Mouse (Mus musculus) erythroblast, adult 5-6 weeks (primary cell): ENCODE measurements around the gene Fstl4. TPM values are rescaled to one million over a fixed set of nuclear protein-coding genes. Genes with fewer than 3 reads are reported as not detected.

Source experiments
- ATAC-seq: replicated peaks from 2 replicates; pipeline ENCODE4 v1.8.0; 2016; ENCODE audit warnings: moderate number of reproducible peaks, mild to moderate bottlenecking, moderate TSS enrichment, inconsistent platforms; ENCODE audit not compliant: poor library complexity, low FRiP score, severe bottlenecking
- total RNA-seq, 2 experiments: library from RNA; stranded (forward) in 1 of 2; stranded (reverse) in 1 of 2; fragments of 150-400 nt in 1 of 2; fragments of 200-764, 138-1000 nt in 1 of 2; gene quantifications; 2 replicates each; pipeline versions ENCODE4 v1.2.3 to v1.2.4; 2015 to 2017; ENCODE audit warnings: low replicate concordance in 2 of 2

Gene Fstl4
- total RNA-seq, 2 experiments from 2014 or later: not detected

DNA sequence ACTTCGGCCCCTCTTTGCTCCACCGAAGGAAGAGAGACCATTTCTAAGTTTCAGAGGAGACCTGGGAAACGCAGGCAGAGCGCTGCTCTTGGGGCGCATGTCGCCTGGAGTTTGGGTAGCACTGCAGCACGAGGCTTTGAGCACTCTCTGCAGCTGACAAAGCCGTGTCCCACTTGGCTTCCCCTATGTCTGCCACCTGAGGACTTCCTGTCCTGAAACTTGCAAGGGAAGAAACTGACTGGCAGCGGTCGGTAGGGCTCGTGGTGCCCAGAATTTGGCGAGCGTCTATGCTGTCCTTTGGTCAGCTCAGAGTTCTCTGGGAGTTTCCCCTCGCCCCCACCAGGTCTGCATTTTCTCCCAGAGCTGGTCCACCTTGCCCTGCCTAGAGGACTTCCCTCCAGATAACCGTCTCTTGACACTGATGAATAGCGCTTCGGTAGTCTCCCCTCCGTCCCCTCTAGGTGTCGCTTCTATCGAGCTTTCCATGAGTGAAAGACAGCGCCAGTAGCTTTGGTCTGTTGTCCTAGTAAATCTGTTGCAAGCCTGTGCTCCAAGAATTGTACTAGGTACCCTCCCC lies 1.3 kb downstream of the Fstl4 start:
- ATAC-seq: no peak

DNA sequence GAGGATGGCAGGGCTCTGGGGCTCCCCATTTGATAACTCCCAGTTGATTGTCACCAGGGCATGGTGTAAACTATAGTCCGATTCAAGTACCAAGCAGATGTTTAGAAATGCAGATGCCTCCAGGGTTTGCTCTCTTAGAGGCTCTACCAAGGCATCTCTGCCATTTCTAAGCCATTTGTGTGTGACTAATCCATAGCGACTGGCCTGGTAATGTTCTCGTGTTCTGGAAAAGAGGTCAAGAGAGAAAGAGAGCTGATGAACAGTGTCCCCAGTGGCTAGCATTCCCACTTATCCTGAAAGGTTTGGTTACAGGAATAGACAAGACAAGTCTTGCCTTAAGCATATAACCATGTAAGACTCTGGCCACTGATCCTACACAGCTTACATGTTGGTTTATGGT lies 3.5 kb downstream of the Fstl4 start:
- ATAC-seq: no peak

DNA sequence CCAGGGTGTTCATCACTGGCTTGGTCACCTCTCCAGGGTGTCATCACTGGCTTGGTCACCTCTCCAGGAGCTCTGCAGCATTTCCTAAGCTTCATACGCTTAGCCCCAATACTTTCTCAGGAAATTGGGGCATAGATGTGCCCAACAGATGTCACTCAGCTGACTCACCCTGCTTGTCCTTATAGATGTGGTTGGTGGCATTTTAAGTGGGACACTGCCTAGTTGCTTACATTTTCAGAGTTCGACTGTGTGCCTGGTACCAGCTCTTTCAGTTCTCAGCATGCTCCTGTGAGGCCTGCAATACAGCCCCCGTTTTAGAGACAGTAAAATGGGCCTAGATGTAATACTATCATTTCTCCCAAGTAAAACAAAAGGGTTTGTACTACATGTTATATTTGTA lies 8.6 kb downstream of the Fstl4 start:
- no peak for ATAC-seq

DNA sequence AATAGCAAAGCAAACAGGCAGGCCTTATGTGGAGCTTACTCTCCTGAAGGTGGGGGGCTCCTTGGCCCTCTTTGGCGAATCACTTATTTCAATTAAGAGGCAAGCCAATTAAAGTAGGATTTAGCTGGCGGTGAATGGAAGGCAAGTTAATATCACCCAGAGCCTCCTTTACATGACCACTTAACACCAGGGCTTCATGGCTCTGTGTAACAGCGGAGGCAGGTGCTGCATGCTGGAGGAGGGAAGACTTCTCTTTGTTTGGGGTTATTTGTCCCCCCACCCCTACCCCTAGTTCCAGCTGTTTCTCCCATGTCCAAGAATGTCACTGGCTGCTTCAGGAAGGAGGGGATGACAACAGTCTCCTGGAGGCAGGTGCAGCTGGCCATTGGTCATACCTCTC lies 10.9 kb downstream of the Fstl4 start:
- ATAC-seq: no peak

DNA sequence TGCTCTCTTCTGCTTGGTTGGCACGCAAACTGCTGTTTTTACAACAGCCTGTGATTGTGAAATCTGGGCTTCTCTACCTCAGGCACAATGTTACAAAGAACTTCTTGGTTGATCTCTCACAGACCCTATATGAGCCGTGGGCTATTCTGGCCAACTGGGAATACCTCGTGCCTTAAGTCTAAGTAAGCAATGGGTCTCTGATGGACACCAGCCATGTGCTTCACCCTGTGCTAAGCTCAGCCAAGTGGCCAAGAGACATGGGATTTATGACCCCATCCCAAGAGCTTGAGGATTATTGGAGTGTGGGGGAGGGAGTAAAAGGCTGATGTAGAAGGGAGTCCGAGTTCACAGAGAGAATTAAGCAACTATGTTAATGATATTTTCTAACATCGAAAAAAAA lies 18.0 kb downstream of the Fstl4 start:
- no peak for ATAC-seq

DNA sequence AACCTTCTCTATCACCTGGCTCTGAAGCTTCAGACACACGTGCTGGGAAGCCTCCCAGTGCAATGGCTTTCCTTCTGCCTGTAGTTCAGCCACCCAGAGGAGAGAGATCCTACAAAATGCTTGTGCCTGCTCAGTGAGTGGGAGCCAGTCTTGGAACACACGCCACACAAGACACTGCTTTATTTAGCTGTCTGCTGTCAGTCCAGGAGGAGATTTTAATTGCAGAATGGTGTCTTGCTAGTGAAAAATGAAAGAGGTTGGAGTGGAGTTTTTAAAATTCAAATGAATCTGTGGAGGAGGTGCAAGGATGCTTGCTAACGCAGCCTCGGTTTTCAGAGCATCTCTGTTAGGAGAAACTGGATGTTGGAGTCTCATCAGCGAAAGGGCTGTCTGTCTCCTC lies 29.9 kb downstream of the Fstl4 start:
- no peak for ATAC-seq

DNA sequence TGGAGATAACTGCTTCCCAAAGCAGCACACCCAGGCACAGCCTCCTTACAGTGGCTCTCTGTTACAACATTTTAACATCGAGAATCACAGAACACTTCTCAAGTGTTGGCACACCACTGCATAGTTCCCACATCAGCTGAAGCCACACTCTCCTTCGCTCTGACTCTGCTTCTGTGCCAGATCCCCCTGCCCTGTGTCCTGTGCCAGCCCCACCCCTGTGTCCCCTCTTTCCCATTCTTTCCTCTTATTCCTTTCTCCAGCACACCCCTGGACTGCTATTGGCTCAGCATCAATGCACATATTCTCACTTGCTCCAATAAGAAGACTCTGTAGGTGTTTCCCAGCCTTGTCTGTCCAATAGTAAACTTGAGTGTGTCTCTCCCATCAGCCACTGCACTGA lies 45.1 kb downstream of the Fstl4 start:
- no peak for ATAC-seq

DNA sequence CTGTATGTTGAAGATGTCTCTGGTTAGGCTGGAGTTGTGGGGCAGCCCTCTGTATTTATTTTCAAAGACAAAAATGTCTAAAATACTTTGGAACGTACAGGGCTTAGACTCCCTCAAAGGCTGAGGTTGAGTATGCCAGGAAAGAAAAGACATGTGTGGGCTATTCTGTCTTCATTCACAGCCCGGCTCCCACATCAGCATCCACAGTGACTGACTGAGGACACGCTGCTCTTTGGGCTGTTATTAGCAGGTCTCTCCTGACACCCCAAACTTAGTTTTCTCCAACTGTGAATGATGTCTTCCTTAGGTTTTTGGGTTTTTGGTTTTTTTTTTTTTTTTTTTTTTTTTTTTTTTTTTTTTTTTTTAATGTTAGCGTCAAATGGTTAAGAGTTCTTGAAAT lies 51.6 kb downstream of the Fstl4 start:
- no peak for ATAC-seq

DNA sequence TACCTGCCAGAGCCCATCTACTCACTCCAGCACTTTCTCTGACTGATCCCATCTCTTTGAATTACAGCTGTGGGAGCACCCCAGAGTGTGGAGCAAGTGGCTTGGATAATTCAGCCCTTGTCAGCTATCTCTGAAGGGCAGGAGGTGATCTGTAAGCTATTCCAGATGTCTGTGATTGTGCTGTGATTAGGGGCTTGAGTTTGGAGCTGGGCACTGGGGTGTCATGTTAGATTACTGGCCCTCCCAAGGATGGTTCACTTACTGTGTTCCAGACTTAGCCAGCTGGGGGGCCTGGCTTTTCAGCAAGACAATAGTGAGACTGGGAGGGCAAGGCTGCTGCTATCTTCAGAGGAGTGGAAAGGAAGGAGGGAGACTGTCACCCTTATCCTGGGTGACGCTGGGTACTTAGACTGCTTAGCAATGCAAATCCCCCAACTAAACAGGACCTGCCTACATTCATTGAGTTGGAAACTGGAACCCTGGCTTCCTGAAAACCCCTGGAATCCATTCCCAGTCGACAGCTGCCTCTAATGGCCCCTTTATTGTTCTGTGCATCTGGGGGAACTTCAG lies 56.0 kb downstream of the Fstl4 start:
- ATAC-seq: no peak

DNA sequence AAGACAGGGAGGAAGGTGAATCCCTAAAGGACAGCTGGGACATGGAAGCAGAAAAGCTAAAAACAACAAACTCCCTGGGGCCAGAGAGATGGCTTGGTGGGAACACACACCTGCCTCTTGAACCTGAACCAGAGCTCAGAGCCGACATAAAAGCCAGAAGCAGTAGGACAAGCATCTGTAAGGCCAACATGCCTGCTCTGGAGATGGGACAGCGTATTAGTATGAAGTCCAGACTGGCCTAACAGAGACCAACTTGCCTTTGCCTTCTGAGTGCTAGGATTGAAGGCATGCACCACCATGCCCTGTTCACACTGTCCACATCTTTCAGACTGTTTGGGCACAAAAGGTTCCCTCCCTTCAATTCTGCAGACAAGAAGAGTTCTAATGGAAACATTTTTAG lies 62.2 kb downstream of the Fstl4 start:
- no peak for ATAC-seq

DNA sequence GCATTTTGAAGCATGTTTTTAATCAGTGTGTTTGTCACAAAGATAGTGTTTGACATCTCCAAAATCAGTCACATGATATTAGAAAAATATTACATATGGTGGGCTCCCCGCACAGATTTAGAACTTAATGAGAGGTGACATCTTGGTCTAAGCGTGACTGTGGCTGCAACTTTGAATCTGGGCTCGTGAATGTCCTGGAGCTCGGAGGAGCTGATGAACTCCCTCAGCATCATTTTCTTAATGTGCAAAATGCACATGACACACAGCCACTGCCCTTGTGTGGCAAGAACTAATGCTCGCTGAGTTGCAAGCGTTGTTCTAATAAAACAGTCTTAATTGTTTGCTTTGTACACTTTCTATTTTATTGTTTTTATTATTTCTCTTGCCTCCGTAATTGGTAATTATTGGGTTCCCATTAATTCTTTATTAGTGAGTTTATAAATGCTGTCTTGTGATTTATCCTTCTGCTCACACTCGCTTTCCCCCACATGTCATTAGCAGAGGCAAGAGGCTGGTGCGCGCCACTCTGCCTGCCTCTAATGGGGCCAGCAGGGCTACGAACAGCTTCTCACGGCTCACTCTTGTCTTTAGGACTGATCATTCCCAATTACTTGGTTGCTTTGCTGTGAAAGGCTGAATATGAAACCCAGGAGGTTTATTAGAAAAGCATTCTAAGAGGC lies 67.3 kb downstream of the Fstl4 start:
- no peak for ATAC-seq

DNA sequence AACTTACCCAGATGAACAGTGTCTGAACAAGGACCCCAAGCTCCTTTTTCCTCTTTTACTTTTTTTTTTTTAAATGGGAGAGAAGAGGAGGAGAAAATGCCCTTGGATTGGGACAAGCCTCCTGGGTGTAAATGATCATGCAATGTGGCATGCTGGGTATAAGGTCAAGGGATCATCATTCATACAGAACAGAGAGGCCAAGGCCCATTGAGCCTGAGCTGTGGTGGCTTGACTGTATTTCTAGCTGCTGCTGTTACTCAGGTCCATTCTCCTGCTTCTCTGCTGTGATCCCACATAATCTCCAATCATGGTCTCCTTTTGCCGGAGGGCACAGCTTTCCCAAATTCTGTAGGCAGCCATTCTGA lies 67.9 kb downstream of the Fstl4 start:
- no peak for ATAC-seq

DNA sequence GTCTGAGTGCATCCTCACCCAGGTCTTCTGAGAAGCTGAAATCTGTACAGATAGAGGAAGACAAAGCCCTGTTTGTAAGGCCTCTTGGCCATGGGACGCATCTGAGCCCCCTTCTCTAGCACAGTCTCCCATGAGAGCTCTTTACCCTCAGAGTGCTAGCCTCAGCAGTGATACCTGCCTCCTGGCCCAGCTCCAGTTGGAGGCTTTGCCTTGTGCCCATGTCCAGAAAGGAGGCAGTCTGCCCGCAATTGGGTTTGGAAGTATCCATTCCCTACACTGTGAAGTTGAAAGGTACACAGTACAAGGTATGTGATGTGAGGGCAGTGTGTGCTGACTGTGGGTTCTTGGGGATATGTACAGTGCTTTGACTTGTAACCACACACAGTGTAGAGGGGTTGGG lies 84.3 kb downstream of the Fstl4 start:
- ATAC-seq: no peak

DNA sequence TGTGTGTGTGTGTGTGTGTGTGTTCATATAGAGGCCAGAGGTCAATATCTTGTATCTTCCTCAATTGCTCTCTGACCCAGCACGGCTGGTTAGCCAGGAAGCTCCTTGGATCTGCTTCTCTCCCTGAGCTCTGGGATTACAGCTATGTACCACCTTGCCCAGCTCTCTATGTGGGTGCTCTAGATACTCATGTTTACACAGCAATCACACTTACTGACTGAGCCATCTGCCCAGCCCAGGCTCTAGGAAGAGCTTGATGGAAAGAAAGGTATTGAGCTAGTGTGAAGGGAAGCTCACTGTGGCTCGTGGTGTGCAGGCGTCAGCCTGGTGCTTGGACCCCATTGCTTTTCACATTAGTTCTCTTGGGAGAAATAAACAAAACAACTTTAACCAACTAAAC lies 85.6 kb downstream of the Fstl4 start:
- no peak for ATAC-seq

DNA sequence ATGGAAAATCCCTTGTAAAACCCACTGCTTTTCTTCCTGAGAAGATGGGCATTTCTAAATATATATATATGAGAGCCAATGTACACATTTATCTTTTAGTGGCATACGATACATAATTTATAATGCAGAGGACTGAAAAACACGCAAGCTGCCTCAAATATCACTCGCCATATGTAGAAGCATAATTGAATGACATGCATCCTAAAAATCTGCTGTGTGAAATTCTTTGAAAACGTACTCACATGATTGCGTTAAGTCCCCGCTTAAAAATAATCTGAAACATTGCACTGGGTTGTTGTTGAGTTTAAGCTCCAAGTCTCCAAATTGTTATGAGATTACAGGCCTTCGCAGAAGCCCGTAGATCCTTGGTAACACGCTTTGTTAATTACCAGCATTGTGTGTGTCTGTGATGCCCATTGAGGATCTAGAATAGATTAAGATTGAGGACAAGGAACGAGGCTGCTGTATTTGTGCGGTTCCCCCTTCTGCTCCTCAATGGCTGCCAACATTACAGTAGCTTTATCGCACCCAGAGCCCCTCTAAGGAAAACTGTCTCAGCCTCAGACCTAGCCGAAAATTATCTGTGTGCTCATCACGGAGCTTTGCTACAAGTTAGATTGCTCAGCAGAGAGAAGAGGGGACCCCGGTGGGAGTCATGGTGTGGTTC lies 108.5 kb downstream of the Fstl4 start:
- no peak for ATAC-seq

DNA sequence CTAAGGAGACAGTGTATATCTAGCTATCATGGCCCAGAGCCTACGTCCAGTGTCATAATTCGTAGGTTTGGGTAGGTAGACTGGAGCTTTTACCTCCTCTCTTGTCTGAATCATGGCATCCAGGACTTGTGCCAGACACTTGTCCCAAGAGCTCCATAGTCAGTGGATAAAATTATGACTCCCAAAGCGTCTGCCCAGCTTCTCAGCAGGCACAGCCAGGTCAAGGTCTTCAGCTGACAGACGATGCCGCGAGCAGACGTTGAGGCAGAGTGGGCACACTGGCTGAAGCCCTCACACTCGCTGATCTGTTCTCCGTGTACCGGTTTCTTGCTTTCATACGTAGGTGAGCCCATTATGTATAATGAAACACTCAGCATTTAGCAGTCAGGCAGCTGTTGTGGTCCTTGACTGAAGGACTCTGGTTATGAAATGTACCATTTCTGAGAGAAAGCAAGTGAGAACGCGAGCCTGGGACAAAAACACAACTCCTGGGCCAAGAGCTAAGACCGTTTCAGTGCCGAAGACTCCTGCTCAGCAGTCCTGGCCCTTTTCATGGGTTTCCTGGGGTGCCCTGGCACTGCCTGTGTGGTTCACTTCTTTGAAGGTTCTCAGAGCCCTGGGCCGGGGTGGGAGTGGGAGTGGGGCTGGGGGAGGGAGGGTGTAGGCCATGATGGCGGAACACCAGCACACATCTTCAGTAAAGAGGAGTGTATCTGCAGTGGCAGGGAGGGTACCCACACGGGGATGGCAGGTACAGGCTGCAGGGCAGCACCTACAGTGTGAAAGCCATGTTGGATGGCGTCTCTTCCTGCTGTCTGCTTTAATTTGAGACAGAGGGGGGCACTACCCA lies 111.7 kb downstream of the Fstl4 start:
- ATAC-seq: no peak

DNA sequence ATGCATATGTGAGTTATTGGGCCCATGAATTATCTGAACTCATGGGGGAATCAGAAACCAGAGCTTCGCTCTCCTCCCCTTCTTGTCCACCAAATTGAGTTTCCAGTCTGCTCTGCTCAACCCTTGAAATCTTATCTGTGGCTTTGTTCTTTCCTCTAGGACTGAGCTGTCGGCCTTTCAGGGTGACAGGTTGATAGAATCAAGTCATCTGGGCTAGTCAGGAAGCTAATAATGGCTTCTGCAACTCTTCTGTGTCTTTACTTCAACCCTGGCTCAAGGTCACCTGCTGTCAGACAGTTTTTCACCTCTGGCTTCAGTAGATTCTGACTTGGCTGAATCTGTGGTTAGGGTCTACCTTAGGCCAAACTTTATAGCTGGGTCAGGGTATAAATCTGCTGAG lies 113.2 kb downstream of the Fstl4 start:
- no peak for ATAC-seq

DNA sequence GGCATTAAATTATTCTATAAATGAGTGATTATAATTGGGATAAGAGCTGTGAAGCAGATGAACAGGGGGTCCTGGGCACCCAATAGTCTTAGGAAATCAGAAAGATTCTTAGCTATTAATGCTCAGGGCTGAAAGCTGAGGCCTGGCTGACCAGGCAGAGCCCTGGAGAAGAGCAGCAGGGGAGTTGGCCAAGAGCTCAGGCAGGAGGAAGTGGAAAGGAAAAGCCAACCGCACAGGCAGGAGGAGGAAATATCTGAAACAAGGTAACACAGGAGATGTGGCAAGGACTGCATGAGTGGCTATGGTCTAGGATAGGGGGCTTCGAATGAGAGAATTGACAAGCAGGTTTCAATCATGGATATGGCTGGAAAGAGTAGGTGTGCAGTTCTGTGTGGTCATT lies 115.5 kb downstream of the Fstl4 start:
- ATAC-seq: no peak

DNA sequence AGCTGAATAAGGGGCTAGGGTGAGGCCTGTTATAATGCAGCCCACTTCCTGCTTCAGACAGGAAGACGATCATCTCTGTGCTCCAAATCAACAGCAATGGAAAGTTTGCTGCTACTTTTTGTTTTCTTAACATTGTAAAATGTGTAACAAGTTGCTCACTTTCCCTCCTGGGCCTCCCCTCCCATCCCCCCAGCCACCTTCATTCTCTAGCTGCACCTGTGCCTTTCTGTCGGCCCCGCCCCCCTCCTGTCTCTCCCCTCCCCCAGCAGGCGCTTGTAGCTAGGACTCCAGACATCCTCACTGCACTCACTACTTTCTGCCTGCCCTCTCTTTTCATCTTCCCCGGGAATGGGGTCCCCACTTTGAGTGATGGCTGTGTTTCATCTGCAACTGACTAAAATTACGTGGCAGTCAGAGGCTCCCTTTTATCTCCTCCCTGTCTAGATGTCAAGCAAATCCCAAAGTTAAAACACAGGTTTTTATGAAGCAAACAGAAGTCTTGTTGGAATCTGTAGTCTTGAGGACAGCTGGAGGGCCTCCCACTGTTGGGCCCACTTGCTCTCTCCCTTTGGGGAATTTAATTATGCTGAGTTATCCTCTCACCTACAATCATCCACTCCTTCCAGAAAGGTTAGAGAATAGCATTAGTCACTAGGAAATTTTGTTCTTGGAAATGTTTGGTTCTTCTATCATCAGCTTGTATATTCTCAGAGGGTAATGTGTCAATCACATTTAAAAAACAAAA lies 122.3 kb downstream of the Fstl4 start:
- no peak for ATAC-seq

DNA sequence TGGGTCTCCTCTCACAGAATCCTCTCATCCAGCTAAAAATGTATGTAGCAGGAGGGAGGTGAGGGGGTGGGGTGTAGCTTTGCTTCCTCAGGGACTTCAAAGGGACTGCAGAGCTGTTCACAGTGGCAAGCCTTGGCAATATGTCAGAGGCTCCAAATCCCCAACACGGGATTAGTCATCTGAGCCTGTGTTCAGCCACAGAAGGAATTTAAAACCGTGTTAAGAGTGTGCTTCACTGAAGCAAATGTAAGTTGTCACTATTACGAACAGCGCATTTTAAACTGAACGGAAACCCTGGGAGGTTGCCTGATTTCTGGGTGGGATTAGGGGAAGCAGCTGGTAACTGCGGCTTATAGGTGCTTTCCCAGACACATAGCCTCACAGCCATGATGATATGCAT lies 123.7 kb downstream of the Fstl4 start:
- no peak for ATAC-seq
